Mouse (Mus musculus) liver, embryonic 13.5 days (tissue): ENCODE results near the gene Patz1. TPM values are rescaled to one million over a fixed set of nuclear protein-coding genes. Genes with fewer than 3 reads are reported as not detected.

Source experiments
- ATAC-seq: fragments of 200-750 bp; cut with Nextera tagmentation; 2 replicates; pipeline ENCODE4 v1.8.0; 2017; ENCODE audit warnings: low read depth, mild to moderate bottlenecking, moderate number of reproducible peaks, moderate library complexity
- DNase-seq: peaks from one replicate; pipeline ENCODE4 v3.0.0; 2022
- H3K27ac ChIP-seq: fragments of 300-500 bp; sonication (generic); 2 replicates; pipeline ENCODE4 v1.5.1; 2015; ENCODE audit warnings: moderate library complexity, mild to moderate bottlenecking, inconsistent platforms
- H3K27me3 ChIP-seq: fragments of 300-500 bp; sonication (generic); 2 replicates; pipeline ENCODE4 v1.6.1; 2015; ENCODE audit warnings: mild to moderate bottlenecking, inconsistent platforms
- H3K36me3 ChIP-seq: fragments of 300-500 bp; sonication (generic); 2 replicates; pipeline ENCODE4 v1.6.1; 2015; ENCODE audit warnings: mild to moderate bottlenecking, inconsistent platforms
- H3K4me1 ChIP-seq: fragments of 300-500 bp; sonication (generic); replicated peaks from 2 replicates; pipeline ENCODE4 v1.6.1; 2015; ENCODE audit warnings: inconsistent platforms
- H3K4me2 ChIP-seq: fragments of 300-500 bp; sonication (generic); 2 replicates; pipeline ENCODE4 v1.6.1; 2015; ENCODE audit warnings: inconsistent platforms, mild to moderate bottlenecking, moderate library complexity
- H3K4me3 ChIP-seq: fragments of 300-500 bp; sonication (generic); replicated peaks from 2 replicates; pipeline ENCODE4 v1.5.1; 2015; ENCODE audit warnings: mild to moderate bottlenecking, inconsistent platforms
- H3K9ac ChIP-seq: fragments of 300-500 bp; sonication (generic); 2 replicates; pipeline ENCODE4 v1.6.1; 2015; ENCODE audit warnings: mild to moderate bottlenecking, inconsistent platforms
- H3K9me3 ChIP-seq: fragments of 300-500 bp; sonication (generic); replicated peaks from 2 replicates; pipeline ENCODE4 v1.6.1; 2016; ENCODE audit warnings: inconsistent platforms
- WGBS: fragments of 180-500 bp; shearing (Covaris S2); methylation state at CpG from one replicate; pipeline ENCODE4 v1.1.7; 2015; ENCODE audit not compliant: insufficient replicate concordance; 5-methylcytosine and 5-hydroxymethylcytosine counted together
- polyA plus RNA-seq: library from polyadenylated mRNA; unstranded; fragments of >200 nt; fragmentation: Nextera tagmentation; extraction: Ambion mirVana; gene quantifications from 2 replicates; pipeline ENCODE4 v1.2.1, GENCODE M21; 2015

Patz1 gene
- polyA plus RNA-seq, 1 experiment from 2014 or later: 14.8 TPM

DNA sequence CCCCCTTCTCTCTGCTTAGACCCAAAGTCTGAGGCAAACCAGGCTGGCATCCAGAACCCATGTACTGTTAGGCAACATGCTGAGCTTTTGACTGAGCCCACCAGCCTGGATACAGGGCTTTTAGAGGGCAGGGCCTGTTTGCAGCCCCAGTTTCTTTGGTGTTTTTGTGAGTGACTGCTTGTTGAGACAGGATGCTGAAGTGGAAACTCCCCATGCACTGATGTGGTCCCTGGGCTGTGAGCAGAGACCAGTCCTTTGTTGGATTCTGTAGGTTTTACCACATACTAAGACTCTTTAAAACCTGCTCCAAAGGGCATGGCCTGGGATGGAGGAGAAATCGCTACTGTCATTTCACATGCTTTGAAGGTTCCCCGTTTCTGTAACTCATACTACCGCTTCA lies 56.2 kb downstream of the Patz1 start:
- WGBS: 85% methylated on average over 3 of the region's 3 CpGs
- no peak for ATAC-seq

DNA sequence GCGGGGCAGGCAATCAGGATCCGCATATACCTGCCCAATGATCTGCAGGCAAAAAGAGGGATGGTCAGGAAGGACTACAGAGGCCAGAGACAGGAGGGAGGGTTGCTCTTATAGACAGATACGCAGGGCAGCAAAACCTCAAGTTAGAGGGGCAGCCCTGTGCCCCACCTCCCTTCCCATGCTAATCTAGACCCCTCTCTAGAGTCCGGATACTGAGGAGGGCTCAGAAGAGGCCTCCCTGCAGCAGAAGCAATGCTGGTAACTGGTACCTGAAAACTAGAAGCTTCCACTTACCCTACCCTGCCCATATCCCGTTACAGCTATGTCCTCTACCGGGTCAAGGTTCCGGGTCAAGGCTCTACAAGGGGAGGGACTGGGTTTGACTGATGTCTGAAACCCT lies 57.7 kb downstream of the Patz1 start:
- no peak overlapping the region for H3K27ac ChIP-seq
- H3K9me3 ChIP-seq: no peaks in the 10 kb centered on the region
- no peak overlapping the region for H3K9ac ChIP-seq
- H3K36me3 ChIP-seq: peaks cover 31% of the 10 kb centered on the region
- H3K27me3 ChIP-seq: no peaks in the 10 kb centered on the region
- WGBS: 79% methylated on average over 7 of the region's 7 CpGs
- no peak for DNase-seq
- peaks cover 22% of the 10 kb centered on the region for H3K4me1 ChIP-seq
- no peak for ATAC-seq
- H3K4me3 ChIP-seq: no peak overlapping the region
- H3K4me2 ChIP-seq: no peak overlapping the region

More for the DNA sequence above, 56.2 kb downstream of the Patz1 start:
- Histone ChIP-seq H3K4me3 (no peak overlapping the region), H3K36me3 (peaks cover 20% of the 10 kb centered on the region), H3K27me3 (no peaks in the 10 kb centered on the region), H3K9ac (no peak overlapping the region), H3K4me1 (peaks cover 22% of the 10 kb centered on the region), H3K4me2 (no peak overlapping the region), H3K27ac (no peak overlapping the region), H3K9me3 (no peaks in the 10 kb centered on the region)
- no peak for DNase-seq

DNA sequence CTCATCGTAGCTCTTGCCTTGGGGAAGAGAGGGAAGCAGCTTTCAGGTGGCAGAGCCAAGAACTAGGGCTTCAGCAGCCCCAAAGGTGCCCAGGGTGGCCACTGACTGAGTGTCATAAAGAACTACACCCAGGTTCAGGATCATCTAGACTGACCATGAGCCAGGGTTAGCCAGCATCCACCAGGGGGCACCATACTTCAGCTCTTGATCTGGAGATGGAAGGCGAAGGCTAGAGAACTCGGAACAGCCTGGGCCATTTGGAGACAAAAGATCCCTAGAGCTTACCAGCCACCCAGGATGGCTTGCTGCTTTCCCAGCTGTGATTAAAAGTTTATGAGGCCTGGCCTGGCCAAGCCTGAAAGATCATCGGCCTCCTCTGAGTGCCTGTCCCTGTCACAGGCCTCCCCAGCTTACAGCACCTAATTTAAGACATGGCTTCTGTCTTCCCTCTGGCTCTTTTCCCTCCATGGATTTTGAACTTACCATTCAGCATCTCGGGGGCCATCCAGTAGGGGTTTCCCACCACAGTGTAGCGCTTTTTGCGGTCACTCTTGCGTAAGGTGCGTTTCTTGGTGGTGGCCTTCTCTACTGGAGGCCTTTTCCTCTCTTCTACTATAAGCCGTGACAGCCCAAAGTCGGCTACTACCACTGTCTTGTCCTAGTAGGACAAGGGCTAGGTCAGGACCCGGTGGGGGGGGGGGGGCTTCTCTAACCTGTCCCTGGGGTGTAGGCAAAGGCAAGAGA lies 58.6 kb downstream of the Patz1 start:
- Histone ChIP-seq H3K27me3 (no peaks in the 10 kb centered on the region), H3K9me3 (no peaks in the 10 kb centered on the region), H3K4me1 (peaks cover 22% of the 10 kb centered on the region), H3K4me2 (no peak overlapping the region), H3K36me3 (peaks cover 38% of the 10 kb centered on the region), H3K4me3 (no peak overlapping the region), H3K27ac (0 out of 2 replicates have a peak overlapping the region, but pooled peaks have one; percentile 21), H3K9ac (no peak overlapping the region)
- 58% methylated on average over 12 of the region's 12 CpGs for WGBS
- DNase-seq (peak; percentile 62), ATAC-seq (peak; percentile 61)

DNA sequence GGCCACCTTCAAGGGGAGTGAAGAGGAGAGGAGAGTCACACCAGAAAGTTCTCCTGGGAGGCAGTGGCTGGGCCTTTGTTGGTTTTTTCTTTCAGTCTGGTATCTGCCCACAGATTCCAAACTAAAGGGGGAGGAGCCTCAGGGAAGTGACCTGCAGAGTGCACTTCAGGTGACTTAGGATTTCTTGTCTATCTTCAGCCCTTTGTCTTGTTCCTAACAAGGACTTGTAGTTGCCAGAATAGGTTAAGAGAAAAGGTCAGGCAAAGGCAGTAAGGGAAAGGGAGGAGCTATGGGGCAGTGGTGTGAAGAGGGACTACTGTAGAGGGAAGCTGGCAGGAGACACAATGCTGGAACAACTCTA lies 59.1 kb downstream of the Patz1 start:
- no peak overlapping the region for H3K4me2 ChIP-seq
- no peak overlapping the region for H3K4me3 ChIP-seq
- no peak overlapping the region for H3K9ac ChIP-seq
- H3K9me3 ChIP-seq: no peaks in the 10 kb centered on the region
- H3K4me1 ChIP-seq: peaks cover 22% of the 10 kb centered on the region
- DNase-seq (no peak), ATAC-seq (no peak)
- H3K27me3 ChIP-seq: no peaks in the 10 kb centered on the region
- H3K27ac ChIP-seq: peak overlapping the region; percentile 21; the same call in 1 of the 2 replicates
- H3K36me3 ChIP-seq: peaks cover 43% of the 10 kb centered on the region

DNA sequence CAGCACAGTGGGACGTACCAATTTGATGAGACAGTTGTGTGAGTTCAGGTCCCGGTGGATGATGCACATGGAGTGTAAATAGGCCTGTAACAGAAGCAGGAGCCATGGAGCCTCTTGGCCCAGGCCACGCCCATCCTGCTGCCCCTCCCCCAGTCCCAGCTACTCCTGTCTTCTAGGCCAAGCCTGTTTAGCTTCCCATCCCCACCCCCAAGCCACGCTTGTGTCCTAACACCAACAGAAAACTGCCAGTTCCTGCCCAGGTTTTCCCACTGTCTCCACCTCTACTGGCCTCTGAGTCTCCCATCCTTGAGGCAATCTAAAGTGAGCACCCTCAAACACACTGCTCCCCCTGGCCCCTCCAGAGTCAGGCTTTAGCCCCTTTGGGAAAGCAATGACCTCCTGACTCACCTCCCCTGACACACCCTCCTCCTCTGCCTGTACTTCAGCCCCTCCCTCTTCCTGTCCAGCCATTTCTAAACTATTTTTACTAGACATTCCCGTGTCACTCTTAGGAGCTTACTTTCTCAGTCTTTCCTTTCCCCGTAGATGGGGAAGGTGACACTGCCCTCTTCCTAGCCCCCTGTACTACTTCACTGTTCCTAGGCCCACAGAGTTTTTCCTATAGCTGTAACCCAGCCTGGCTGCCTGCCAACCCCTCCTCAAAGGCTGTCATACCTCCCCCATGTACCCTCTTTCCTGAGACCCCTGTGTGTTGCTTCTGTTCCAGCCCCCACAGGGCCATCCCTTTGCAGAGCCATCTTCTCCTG lies 60.1 kb downstream of the Patz1 start:
- Histone ChIP-seq H3K27me3 (no peaks in the 10 kb centered on the region), H3K36me3 (peaks cover 53% of the 10 kb centered on the region), H3K4me2 (no peak overlapping the region), H3K4me3 (no peak overlapping the region), H3K4me1 (peaks cover 22% of the 10 kb centered on the region), H3K9ac (no peak overlapping the region), H3K27ac (0 out of 2 replicates have a peak overlapping the region, but pooled peaks have one; percentile 3), H3K9me3 (no peaks in the 10 kb centered on the region)
- 35% methylated on average over 6 of the region's 6 CpGs for WGBS
- no peak for DNase-seq
- ATAC-seq: 0 out of 2 replicates have a peak, but pooled peaks have one; percentile 33

DNA sequence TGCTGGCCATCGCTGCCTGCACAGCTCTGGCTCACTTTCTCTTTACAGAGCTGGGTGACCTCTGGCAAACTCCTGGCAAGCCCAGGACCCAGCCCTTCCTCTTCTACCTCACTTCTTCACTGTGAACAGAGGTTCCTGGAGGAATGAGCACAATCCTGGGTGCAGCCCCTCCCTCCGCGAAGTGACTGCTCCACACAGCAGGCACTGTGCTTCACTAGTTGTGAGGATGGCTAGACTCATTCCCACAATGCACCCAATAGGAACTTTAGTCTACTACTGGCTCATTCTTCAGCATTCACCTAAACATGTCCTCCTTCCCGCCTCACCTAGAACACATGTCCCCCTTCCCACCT lies 60.6 kb downstream of the Patz1 start:
- Histone ChIP-seq H3K4me1 (peaks cover 22% of the 10 kb centered on the region), H3K9ac (no peak overlapping the region), H3K36me3 (peaks cover 58% of the 10 kb centered on the region), H3K27ac (0 out of 2 replicates have a peak overlapping the region, but pooled peaks have one; percentile 3), H3K9me3 (no peaks in the 10 kb centered on the region), H3K4me3 (no peak overlapping the region), H3K27me3 (no peaks in the 10 kb centered on the region), H3K4me2 (no peak overlapping the region)
- ATAC-seq (no peak), DNase-seq (no peak)
- WGBS: 76% methylated on average over 4 of the region's 4 CpGs

DNA sequence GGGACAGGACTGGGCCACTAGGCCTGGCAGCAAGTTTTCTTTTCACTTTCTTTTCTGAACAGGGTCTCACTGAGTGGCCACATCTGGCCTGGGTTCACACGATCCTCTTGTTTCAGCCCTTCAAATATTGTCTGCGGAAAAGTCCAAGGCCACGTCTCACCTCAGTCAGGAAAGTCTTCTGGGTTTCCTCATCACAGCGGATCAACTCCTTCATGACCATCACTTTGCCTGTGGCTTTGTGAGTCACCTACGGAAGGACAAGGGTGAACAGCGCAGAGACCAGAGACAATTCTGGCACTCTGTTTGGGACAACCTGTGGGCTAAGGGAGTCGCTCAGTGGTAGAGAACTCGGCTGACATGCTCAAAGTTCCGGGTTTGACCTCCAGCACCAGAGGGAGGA lies 63.5 kb downstream of the Patz1 start:
- H3K4me1 ChIP-seq: peaks cover 22% of the 10 kb centered on the region
- no peak overlapping the region for H3K27ac ChIP-seq
- no peaks in the 10 kb centered on the region for H3K27me3 ChIP-seq
- no peak for ATAC-seq
- no peaks in the 10 kb centered on the region for H3K9me3 ChIP-seq
- no peak overlapping the region for H3K9ac ChIP-seq
- no peak overlapping the region for H3K4me3 ChIP-seq
- 86% methylated on average over 9 of the region's 9 CpGs for WGBS
- DNase-seq: no peak
- H3K4me2 ChIP-seq: no peak overlapping the region
- H3K36me3 ChIP-seq: peaks cover 50% of the 10 kb centered on the region

DNA sequence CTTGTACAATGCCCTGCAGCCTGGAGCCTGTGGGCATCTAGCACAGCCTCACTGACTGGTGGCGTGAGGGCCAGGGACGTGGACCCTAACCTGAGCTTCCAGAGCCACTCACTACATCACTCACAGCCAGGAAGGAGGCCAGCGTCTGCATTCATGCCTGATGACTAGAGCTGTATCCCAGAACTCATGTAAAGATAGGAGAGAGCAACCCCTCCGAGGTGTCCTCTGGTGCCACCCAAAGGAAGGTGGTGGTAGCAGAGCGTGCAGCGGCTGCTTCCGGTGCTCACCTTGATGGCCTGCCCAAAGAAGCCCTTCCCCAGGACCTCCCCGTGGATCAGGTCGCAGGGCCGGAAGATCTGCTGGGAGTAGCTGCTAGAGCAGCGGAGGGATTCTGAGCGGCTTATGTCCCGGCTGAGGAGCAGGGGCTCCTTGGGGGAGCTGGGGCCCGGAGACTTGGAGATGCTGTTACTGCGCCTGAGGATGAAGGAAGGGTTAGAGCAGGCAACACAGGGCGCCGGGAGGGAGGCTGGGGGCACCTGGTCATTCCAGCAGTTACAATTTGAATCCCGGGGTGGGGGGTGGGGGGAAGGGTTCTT lies 64.4 kb downstream of the Patz1 start:
- Histone ChIP-seq H3K4me1 (peaks cover 14% of the 10 kb centered on the region), H3K27ac (no peak overlapping the region), H3K36me3 (peaks cover 53% of the 10 kb centered on the region), H3K4me2 (no peak overlapping the region), H3K4me3 (no peak overlapping the region), H3K9ac (no peak overlapping the region), H3K27me3 (no peaks in the 10 kb centered on the region), H3K9me3 (no peaks in the 10 kb centered on the region)
- 72% methylated on average over 18 of the region's 18 CpGs for WGBS
- no peak for ATAC-seq
- no peak for DNase-seq

Other genes starting within 250 kb of the Patz1 start
- gene Sfi1, start 95.4 kb upstream of the Patz1 start, polyA plus RNA-seq: 3.4 and 4.3 TPM in 2 replicates
- 22.0 and 22.3 TPM in 2 replicates for gene Eif4enif1, start 86.5 kb upstream of the Patz1 start, polyA plus RNA-seq
- gene Drg1, start 22.5 kb upstream of the Patz1 start, polyA plus RNA-seq: 159 and 171 TPM in 2 replicates
- 1.1 and 1.5 TPM in 2 replicates for gene Pik3ip1, start 41.5 kb downstream of the Patz1 start, polyA plus RNA-seq
- 8.7 TPM in 2 replicates for gene Limk2, start 120.3 kb downstream of the Patz1 start, polyA plus RNA-seq
- gene Rnf185, start 163.5 kb downstream of the Patz1 start, polyA plus RNA-seq: 7.3 and 9.1 TPM in 2 replicates
- gene Pla2g3, start 199.4 kb downstream of the Patz1 start, polyA plus RNA-seq: 0.05 TPM in 2 replicates
- gene Inpp5j, start 215.9 kb downstream of the Patz1 start, polyA plus RNA-seq: 0.15 and 0.18 TPM in 2 replicates
- 12.2 and 12.5 TPM in 2 replicates for gene Selenom, start 225.8 kb downstream of the Patz1 start, polyA plus RNA-seq